Mouse (Mus musculus): Measurements from ENCODE around the gene Gmds.

Gene Gmds

GRCm38 (mm10) chr13:32034139-32034538 lies 304.4 kb downstream of the Gmds start:
- DNase-seq (ENCODE audit: low spot score in 2 of 2) = no peak

DNA sequence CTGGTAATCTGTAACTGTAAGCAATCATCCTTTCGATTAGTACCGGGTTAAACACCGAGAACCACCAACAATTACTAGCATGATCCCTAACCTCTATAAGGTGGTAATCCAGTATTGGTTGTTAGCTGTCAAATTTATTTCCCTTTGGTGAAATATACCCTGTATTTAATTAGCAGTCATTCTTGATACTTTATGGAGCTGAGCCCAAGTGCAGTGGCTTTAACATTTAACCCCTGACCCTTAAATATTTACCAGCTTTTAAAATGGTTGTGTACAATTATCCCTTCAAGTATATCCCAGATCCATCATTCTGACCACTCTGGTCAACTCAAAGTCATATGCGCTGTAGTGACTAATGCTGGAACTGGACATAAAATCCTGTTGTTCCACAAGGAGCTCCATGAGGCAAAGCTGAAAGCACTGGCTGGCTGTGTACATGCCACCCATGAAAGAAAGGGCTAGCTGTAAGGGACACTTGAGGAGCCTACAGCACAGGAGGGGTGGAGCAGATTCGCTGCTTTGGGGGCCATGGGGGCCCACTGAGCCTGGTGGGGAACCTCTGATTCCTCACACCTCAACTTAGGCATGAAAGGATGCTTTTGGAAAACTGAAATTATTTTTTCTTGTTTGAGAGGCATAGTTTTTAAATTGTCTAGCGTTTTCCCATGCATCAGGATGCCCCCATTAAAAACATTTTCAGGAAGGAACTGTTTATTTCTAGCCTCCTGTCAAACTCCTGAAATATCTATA lies 312.1 kb downstream of the Gmds start:
- DNase-seq (ENCODE audit: low spot score in 2 of 2) = no peak

GRCm38 (mm10) chr13:32024822-32025221 lies 313.7 kb downstream of the Gmds start:
- no peak for DNase-seq (ENCODE audit: low spot score in 2 of 2)

GRCm38 (mm10) chr13:32020455-32021249 lies 317.9 kb downstream of the Gmds start:
- DNase-seq (ENCODE audit: low spot score in 2 of 2) = no peak

DNA sequence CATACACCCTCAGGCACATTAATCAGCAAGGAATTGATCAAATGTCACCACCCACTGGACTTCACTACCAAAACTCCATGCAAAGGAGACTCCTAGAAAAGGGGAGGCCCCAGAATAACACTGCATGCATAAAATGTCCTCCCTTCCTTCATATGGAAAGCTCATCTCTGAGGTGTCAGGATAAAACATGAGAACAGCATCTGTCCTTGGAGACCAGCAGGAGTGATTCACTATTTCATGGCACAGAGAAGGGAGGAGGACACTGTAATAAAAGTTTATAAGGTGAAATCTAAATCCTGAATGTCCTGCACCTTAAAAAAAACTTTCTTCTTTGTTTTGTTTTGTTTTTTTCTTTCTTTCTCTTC lies 319.3 kb downstream of the Gmds start:
- DNase-seq (ENCODE audit: low spot score in 2 of 2) = no peak

GRCm38 (mm10) chr13:32018518-32019255 lies 319.9 kb downstream of the Gmds start:
- peak; percentile 72 to 82 for DNase-seq (ENCODE audit: low spot score in 2 of 2)

GRCm38 (mm10) chr13:32008802-32009201 lies 329.7 kb downstream of the Gmds start:
- DNase-seq (ENCODE audit: low spot score in 2 of 2) = peak in 1 of 2 experiments; percentile 13

DNA sequence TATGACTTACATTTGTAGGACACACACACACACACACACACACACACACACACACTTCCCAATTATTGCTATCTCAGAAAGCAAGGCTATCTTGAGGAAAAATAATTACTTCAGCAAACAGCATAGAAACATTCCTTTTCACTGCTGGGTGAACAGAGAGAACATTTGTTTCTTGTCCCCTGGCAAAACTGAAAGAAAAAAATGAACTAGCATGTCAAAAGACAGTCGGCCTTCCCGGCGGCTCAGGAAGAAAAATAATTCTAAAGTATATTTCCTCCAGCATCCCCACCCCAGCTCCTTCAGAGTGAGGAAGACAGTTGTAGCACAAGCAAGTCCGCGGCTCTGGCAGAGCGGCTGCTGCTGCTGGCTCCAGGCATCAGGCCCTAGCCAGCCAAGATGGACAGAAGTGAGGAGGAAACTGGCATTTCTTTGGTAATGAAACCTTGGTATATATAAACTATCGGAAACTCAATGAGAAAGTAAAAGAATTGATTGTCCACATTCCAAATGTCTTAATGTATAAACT lies 330.4 kb downstream of the Gmds start:
- peak; percentile 5 to 12 for DNase-seq (ENCODE audit: low spot score in 2 of 2)

DNA sequence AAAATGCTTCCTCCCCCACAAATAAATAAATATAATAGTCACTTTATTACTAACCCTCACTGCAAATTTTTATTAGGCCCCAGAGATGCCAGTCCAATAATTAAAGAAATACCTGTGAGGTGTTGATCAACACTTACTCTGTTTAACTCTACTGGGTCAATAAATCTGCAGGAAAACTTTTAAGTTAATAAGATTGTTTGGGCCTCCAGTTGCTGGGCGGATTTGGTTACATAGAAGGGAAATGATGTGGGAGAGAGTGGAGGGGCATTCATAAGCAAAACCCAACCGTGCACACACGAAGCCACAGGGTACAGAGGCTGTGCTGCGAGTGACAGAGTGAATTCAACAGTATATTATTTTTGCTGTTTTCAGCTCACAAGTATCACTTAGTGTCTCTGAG lies 345.1 kb downstream of the Gmds start:
- DNase-seq (ENCODE audit: low spot score in 2 of 2) = no peak

DNA sequence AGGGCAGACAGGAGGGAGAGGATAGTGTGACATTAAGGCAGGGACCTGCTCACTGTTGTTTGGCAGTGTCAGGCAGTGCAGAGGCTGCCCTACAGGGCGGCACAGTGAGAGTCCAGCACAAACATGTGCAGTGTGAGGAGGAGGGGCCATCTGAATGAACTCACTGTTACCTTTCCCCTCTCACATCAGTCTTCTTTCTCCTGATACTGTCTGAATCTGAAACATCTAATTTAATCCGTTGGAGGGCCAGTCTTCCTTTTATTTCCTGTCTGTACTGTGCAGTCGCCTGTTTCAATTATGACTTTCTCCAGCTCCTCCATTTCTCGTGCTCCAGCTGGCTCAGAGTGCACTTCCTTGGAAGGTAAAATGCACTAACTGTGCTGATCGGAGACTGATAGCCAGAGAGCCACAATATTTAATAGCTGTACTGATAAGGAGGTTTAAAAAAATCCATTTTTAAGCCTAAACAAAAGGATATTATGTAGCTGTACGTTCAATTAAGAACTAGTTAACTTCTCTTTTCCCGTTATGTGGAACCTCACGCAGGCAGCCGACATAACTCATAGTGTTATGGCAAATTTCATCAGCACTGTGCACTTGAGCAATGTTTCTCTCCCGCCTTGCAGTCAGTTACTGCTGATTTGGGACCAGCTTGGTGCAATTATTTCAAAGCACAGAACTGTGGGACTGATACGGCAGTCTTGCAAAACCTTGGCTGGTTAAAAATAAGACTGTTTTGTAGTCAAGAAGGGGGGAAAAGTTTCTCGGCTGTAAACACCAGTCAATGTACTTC lies 345.9 kb downstream of the Gmds start:
- peak in 1 of 2 experiments; percentile 6 for DNase-seq (ENCODE audit: low spot score in 2 of 2)

- DNase-seq (ENCODE audit: low spot score in 2 of 2) = no peak
Measured at GRCm38 (mm10) chr13:31981198-31981597, 357.3 kb downstream of the Gmds start.

DNA sequence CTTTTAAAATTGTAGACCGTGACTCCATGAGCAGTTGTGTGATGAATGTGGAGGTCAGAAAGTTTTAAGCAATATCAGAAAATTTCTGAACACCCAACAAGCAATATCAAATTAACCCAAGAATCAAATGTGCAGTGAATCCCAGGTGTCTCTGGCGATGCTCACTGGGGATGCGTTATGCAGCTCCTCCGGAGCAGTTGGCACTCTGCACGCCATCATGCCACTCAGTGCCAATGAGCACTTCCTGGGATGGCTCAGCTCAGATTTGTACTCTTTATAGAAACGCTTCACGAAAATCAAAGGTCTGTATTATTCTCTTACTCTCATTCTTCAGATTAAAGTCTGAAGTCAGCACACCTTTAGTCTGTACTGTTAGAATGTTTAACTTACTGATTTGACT lies 360.4 kb downstream of the Gmds start:
- no peak for DNase-seq (ENCODE audit: low spot score in 2 of 2)

GRCm38 (mm10) chr13:31974751-31975479 lies 363.6 kb downstream of the Gmds start:
- DNase-seq (ENCODE audit: low spot score in 2 of 2) = no peak

DNA sequence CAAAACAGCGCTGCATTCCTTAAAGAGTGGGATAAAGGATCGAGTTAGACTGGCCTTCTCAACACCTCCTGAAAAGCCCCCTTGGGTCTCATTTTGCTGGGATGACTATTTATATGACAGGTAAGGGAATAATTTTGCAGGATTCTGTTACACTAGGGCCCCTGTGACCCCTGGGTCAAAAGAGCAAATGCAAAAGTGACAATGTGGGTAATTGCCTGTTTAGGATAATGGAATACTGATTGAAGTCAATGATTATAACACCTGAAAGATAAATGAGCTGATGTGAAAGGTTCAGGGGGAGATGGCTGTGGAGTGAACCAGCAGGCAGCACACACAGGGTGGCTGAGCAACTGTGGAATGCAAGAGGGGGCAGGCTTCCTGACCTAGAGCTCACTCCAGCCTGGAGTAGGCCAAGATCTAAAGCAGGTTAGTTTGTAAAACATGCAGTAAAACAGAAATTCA lies 367.5 kb downstream of the Gmds start:
- DNase-seq (ENCODE audit: low spot score in 2 of 2) = no peak

- no peak for DNase-seq (ENCODE audit: low spot score in 2 of 2)
Measured at GRCm38 (mm10) chr13:31968272-31968671, 370.3 kb downstream of the Gmds start.

GRCm38 (mm10) chr13:31966931-31967532 lies 371.5 kb downstream of the Gmds start:
- no peak for DNase-seq (ENCODE audit: low spot score in 2 of 2)

DNA sequence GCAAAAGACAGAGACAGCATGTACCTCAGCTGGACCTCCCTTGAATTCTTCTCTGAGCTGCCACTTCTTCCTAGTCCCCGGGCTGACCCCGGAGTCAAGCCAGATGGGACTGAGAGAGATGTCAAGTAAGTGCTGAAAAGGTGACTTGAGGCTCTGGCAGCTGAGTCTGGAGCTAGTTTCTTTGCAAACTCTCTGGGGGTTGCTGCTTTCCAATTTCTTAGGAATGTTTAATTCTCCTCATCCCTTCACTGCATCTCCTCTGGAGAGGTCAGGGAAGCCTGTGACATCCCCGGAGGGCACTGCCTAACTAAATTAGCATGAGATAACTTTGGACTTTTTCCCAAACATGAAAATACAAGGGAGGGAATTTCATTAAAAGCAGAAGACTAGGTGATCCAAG lies 378.0 kb downstream of the Gmds start:
- DNase-seq (ENCODE audit: low spot score in 2 of 2) = peak; percentile 35 to 42

DNA sequence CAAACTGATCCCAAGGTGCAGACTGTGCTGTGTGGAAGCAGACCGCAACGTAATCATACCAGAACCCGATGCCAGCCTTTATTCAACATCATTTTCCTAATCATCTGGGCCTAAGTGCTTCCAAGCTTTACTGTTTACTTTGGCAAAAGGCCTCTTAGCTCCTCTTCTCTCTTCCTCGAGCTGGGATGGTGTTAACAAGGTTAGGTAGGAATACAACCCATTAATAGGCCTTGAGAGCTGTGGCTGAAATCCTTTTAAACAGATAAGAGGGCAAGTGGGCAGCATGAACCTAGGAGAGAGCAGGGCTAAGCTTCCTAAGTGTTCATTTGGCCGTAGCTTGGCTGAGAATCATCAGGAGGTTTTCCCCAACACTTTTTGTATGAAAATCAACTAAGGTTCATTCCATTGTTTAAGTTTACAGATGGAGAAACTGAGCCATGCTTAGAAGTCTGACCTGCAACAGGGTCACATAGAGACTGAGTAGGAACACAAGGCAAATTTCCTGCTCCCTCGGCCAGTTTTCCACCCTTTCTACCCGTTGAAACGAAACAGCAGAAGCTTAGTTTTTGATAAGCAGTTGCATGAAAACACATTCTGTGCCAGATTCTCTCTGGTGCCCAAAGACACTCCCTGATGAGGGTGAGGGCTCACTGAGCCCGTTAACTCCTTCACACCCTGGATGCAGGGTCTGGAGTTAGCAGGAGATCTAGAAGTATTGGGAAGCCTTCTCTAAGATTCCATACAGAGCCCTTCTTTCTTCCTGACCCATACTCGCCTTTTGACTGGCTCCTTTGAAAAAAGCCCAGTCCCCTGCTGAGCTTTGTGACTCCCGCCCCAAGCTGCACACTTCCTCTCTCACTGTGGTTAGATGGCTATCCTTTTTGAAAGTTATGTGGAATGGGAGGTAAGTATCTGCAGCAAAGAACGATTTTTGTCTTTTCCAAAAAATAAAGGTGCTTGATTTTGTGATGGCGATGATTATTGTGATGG lies 379.9 kb downstream of the Gmds start:
- peak; percentile 36 to 39 for DNase-seq (ENCODE audit: low spot score in 2 of 2)

- peak in 1 of 2 experiments; percentile 16 for DNase-seq (ENCODE audit: low spot score in 2 of 2)
Measured at GRCm38 (mm10) chr13:31956584-31956983, 382.0 kb downstream of the Gmds start.

Data from heart, adult 9 months (tissue).